Comparison of ENCODE assay signal across 14 mouse cellular contexts in genomic region chr13:117975382-117975781, GRCm38 (mm10).
DNase-seq lines count a peak whose midpoint lies in the region; ATAC-seq and TF ChIP-seq lines count a peak whose summit lies in the region.
"Had no signal": no experiment of that assay in that cellular context is flagged by ENCODE, and none has a peak within 500 bp of the region (broad histone marks: within the 10 kb centered on the region; RNA-seq: fewer than 3 reads in every experiment).

No protein-coding gene starts in this region.

- 68% methylated on average over 7 of the region's 7 CpGs for WGBS in forebrain, embryonic 12.5 days
- 69% methylated on average over 7 of the region's 7 CpGs for WGBS in forebrain, postnatal 0 days
- 65% methylated on average over 7 of the region's 7 CpGs for WGBS in kidney, embryonic 16.5 days
- WGBS in stomach, embryonic 15.5 days = 66% methylated on average over 7 of the region's 7 CpGs
- 67% methylated on average over 7 of the region's 7 CpGs for WGBS in stomach, postnatal 0 days

- no peaks in the 10 kb centered on the region for H3K36me3 ChIP-seq in forebrain, embryonic 12.5 days (replicated peaks)
- peaks cover 3% of the 10 kb centered on the region; the same call in 1 of the 2 replicates for H3K36me3 ChIP-seq in forebrain, postnatal 0 days (ENCODE audit: insufficient read depth)
- no peaks in the 10 kb centered on the region for H3K36me3 ChIP-seq in kidney, embryonic 16.5 days (ENCODE audit: insufficient read depth, low read length)
- no peaks in the 10 kb centered on the region for H3K36me3 ChIP-seq in stomach, embryonic 15.5 days
- no peaks in the 10 kb centered on the region for H3K36me3 ChIP-seq in stomach, postnatal 0 days (ENCODE audit: control insufficient read depth, insufficient read depth, low read length)
- H3K36me3 ChIP-seq: heart, embryonic 15.5 days; liver, embryonic 15.5 days had no signal

- H3K9me3 ChIP-seq in forebrain, embryonic 12.5 days = no peaks in the 10 kb centered on the region
- no peaks in the 10 kb centered on the region for H3K9me3 ChIP-seq in forebrain, postnatal 0 days (ENCODE audit: low read length)
- no peaks in the 10 kb centered on the region for H3K9me3 ChIP-seq in kidney, embryonic 16.5 days (ENCODE audit: low read length)
- H3K9me3 ChIP-seq in stomach, embryonic 15.5 days = no peaks in the 10 kb centered on the region
- H3K9me3 ChIP-seq in stomach, postnatal 0 days (ENCODE audit: control insufficient read depth, low read length) = no peaks in the 10 kb centered on the region
- H3K9me3 ChIP-seq: heart, embryonic 15.5 days; liver, embryonic 15.5 days had no signal

- no peak for TF ChIP-seq EP300 in stomach, postnatal 0 days (optimal IDR thresholded peaks at IDR 0.05)

- DNase-seq in forebrain, postnatal 0 days = no peak
- no peak for DNase-seq in kidney, adult 18-20 months
- DNase-seq in stomach, postnatal 0 days (ENCODE audit: low spot score) = no peak
- DNase-seq in gastrocnemius, postnatal 14 days = no peak
- no peak for DNase-seq in right cerebral cortex, postnatal 10 days (ENCODE audit: low spot score in 2 of 2)
- DNase-seq: cerebellum, adult 11 months; lung, postnatal 14 days; thymus, postnatal 25 days had no signal

- H3K27me3 ChIP-seq in forebrain, embryonic 12.5 days = no peaks in the 10 kb centered on the region
- no peaks in the 10 kb centered on the region for H3K27me3 ChIP-seq in forebrain, postnatal 0 days (ENCODE audit: insufficient read depth, low read length)
- H3K27me3 ChIP-seq in kidney, embryonic 16.5 days (ENCODE audit: insufficient read depth, low read length) = no peaks in the 10 kb centered on the region
- no peaks in the 10 kb centered on the region for H3K27me3 ChIP-seq in stomach, embryonic 15.5 days (replicated peaks)
- no peaks in the 10 kb centered on the region for H3K27me3 ChIP-seq in stomach, postnatal 0 days (ENCODE audit: control insufficient read depth, insufficient read depth, low read length)
- H3K27me3 ChIP-seq: heart, embryonic 15.5 days; liver, embryonic 15.5 days had no signal

- no peak overlapping the region for H3K4me2 ChIP-seq in forebrain, embryonic 12.5 days
- H3K4me2 ChIP-seq in forebrain, postnatal 0 days (ENCODE audit: low read depth) = no peak overlapping the region
- H3K4me2 ChIP-seq in kidney, embryonic 16.5 days (replicated peaks; ENCODE audit: low read depth, low read length) = no peak overlapping the region
- no peak overlapping the region for H3K4me2 ChIP-seq in stomach, embryonic 15.5 days
- H3K4me2 ChIP-seq in stomach, postnatal 0 days (replicated peaks; ENCODE audit: low read depth) = no peak overlapping the region
- H3K4me2 ChIP-seq: heart, embryonic 15.5 days; liver, embryonic 15.5 days had no signal

- no peak for TF ChIP-seq CTCF in forebrain, postnatal 0 days (IDR thresholded peaks at IDR 0.05; ENCODE audit: low read depth)
- no peak for TF ChIP-seq CTCF in stomach, postnatal 0 days (IDR thresholded peaks at IDR 0.05; ENCODE audit: low read depth)

- H3K4me1 ChIP-seq in forebrain, embryonic 12.5 days = no peaks in the 10 kb centered on the region
- no peaks in the 10 kb centered on the region for H3K4me1 ChIP-seq in forebrain, postnatal 0 days (ENCODE audit: insufficient read depth)
- H3K4me1 ChIP-seq in kidney, embryonic 16.5 days (ENCODE audit: insufficient read depth, low read length) = no peaks in the 10 kb centered on the region
- no peaks in the 10 kb centered on the region for H3K4me1 ChIP-seq in stomach, embryonic 15.5 days
- H3K4me1 ChIP-seq in stomach, postnatal 0 days (replicated peaks; ENCODE audit: control insufficient read depth, insufficient read depth) = no peaks in the 10 kb centered on the region
- H3K4me1 ChIP-seq: heart, embryonic 15.5 days; liver, embryonic 15.5 days had no signal

- no peak overlapping the region for H3K9ac ChIP-seq in forebrain, embryonic 12.5 days
- H3K9ac ChIP-seq in forebrain, postnatal 0 days = no peak overlapping the region
- H3K9ac ChIP-seq in kidney, embryonic 16.5 days (replicated peaks; ENCODE audit: low read length) = no peak overlapping the region
- no peak overlapping the region for H3K9ac ChIP-seq in stomach, embryonic 15.5 days
- no peak overlapping the region for H3K9ac ChIP-seq in stomach, postnatal 0 days (ENCODE audit: low read length)
- H3K9ac ChIP-seq: heart, embryonic 15.5 days; liver, embryonic 15.5 days had no signal

- intact Hi-C loops in gastrocnemius, postnatal 14 days (cut with DNase I; ENCODE audit: low total_unique reads) = no loop called here

- H3K27ac ChIP-seq in forebrain, embryonic 12.5 days = no peak overlapping the region
- no peak overlapping the region for H3K27ac ChIP-seq in forebrain, postnatal 0 days (ENCODE audit: low read depth, low read length)
- no peak overlapping the region for H3K27ac ChIP-seq in kidney, embryonic 16.5 days (ENCODE audit: low read length)
- no peak overlapping the region for H3K27ac ChIP-seq in stomach, embryonic 15.5 days
- H3K27ac ChIP-seq in stomach, postnatal 0 days (replicated peaks) = no peak overlapping the region
- H3K27ac ChIP-seq: heart, embryonic 15.5 days; liver, embryonic 15.5 days had no signal

- H3K4me3 ChIP-seq in forebrain, embryonic 12.5 days (replicated peaks) = no peak overlapping the region
- no peak overlapping the region for H3K4me3 ChIP-seq in forebrain, postnatal 0 days (ENCODE audit: low read depth, low read length)
- no peak overlapping the region for H3K4me3 ChIP-seq in kidney, embryonic 16.5 days (ENCODE audit: low read length)
- no peak overlapping the region for H3K4me3 ChIP-seq in stomach, embryonic 15.5 days (replicated peaks)
- no peak overlapping the region for H3K4me3 ChIP-seq in stomach, postnatal 0 days (ENCODE audit: low read depth, low read length)
- H3K4me3 ChIP-seq: heart, embryonic 15.5 days; liver, embryonic 15.5 days had no signal

- ATAC-seq in forebrain, embryonic 12.5 days (ENCODE audit: low FRiP score) = peak; percentile 49; the same call in 1 of the 2 replicates
- ATAC-seq in forebrain, postnatal 0 days = no peak
- peak; percentile 69; the same call in 1 of the 2 replicates for ATAC-seq in kidney, embryonic 16.5 days (ENCODE audit: low FRiP score, low TSS enrichment)
- ATAC-seq in stomach, embryonic 15.5 days (ENCODE audit: insufficient read depth, low FRiP score, low read depth) = 0 out of 2 replicates have a peak, but pooled peaks have one; percentile 18
- ATAC-seq in stomach, postnatal 0 days (ENCODE audit: low FRiP score, low TSS enrichment) = no peak
- ATAC-seq: Patski had no signal

Comparison
In these comparisons a context has a peak if more than half of its experiments do, and no peak if none do; other contexts are left out.
1. ATAC-seq: peak in forebrain, embryonic 12.5 days (single experiment), kidney, embryonic 16.5 days (single experiment) and stomach, embryonic 15.5 days (single experiment); none in forebrain, postnatal 0 days (single experiment) and stomach, postnatal 0 days (single experiment).